Mouse (Mus musculus): ENCODE measurements around the gene Aqp2. TPM values are rescaled to one million over a fixed set of nuclear protein-coding genes. Genes with fewer than 3 reads are reported as not detected.
A peak's percentile ranks its signal among the peaks of the same experiment; 100 is the strongest.

Aqp2 gene
- total and polyA plus RNA-seq, 3 experiments = 0.23 to 0.34 TPM; not detected in 1

DNA sequence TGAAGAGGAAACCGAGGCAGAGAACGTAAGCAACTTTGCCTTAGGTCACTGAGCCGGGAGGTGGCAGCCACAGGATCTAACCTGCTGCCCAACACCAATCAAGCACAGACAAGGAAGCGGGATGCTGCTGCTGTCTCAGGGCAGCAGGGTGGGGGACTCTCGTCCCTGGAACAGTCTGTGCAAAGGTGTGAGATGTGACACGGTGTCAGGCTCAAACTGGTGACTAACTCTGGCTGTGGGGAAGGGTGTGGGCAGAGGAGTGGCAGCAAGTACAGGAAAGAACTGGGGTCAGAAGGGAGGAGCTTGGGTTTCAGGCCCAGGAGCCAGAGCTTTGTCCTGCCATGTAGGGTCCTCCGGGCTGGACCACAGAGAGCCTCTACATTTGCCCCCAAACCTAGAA, 34.8 kb upstream of the Aqp2 start:
- H3K27me3 ChIP-seq (ENCODE audit: control insufficient read depth, insufficient read depth, low read length) = no peaks in the 10 kb centered on the region
- H3K9ac ChIP-seq (ENCODE audit: low read depth, low read length) = no peak overlapping the region
- H3K36me3 ChIP-seq (ENCODE audit: control insufficient read depth, insufficient read depth, low read length) = no peaks in the 10 kb centered on the region
- intact Hi-C loops (cut with DNase I) = no loop called here
- H3K4me3 ChIP-seq = no peak overlapping the region
- no peaks in the 10 kb centered on the region for H3K79me2 ChIP-seq (replicated peaks; ENCODE audit: control insufficient read depth, insufficient read depth, low read length)
- no peaks in the 10 kb centered on the region for H3K4me1 ChIP-seq (ENCODE audit: control insufficient read depth, insufficient read depth, low read length)
- H3K27ac ChIP-seq = no peak overlapping the region
- TF ChIP-seq POLR2A (IDR thresholded peaks at IDR 0.05; ENCODE audit: insufficient read depth, low read depth, low read length) = no peak
- no peak for TF ChIP-seq CTCF (IDR thresholded peaks at IDR 0.05)
- TF ChIP-seq EP300 (IDR thresholded peaks at IDR 0.05; ENCODE audit: insufficient read depth, low read depth, low read length) = no peak
- 56% methylated on average over 7 of the region's 7 CpGs for WGBS
- DNase-seq = no peak

DNA sequence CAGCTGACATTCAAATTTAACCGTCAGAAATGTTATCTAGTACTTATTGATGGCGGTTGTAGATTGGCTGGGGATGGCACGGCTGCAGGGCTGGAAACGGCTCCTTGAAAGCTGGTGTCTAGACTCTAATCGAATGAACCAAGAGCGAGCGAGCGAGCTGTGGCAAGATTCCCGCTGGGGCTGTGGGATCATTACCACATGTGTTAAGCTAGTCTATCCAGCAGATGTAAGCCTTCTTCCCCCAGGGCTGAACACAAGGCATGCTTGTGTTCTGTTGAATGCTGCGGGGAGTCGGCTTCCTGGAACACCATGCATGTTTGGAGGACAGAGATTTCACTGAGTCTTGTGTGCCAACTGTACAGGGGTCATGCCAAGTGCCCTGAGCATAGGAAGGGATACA, 32.3 kb upstream of the Aqp2 start:
- Histone ChIP-seq H3K4me3 (no peak overlapping the region), H3K27me3 (ENCODE audit: control insufficient read depth, insufficient read depth, low read length) (no peaks in the 10 kb centered on the region), H3K79me2 (replicated peaks; ENCODE audit: control insufficient read depth, insufficient read depth, low read length) (no peaks in the 10 kb centered on the region), H3K27ac (no peak overlapping the region), H3K9ac (ENCODE audit: low read depth, low read length) (no peak overlapping the region), H3K4me1 (ENCODE audit: control insufficient read depth, insufficient read depth, low read length) (no peaks in the 10 kb centered on the region), H3K36me3 (ENCODE audit: control insufficient read depth, insufficient read depth, low read length) (no peaks in the 10 kb centered on the region)
- peak in 1 of 2 experiments; percentile 6 for DNase-seq
- 70% methylated on average over 11 of the region's 11 CpGs for WGBS
- no peak for TF ChIP-seq POLR2A (IDR thresholded peaks at IDR 0.05; ENCODE audit: insufficient read depth, low read depth, low read length)
- TF ChIP-seq CTCF (IDR thresholded peaks at IDR 0.05) = no peak
- TF ChIP-seq EP300 (IDR thresholded peaks at IDR 0.05; ENCODE audit: insufficient read depth, low read depth, low read length) = no peak
- intact Hi-C loops (cut with DNase I) = no loop called here

- no peaks in the 10 kb centered on the region for H3K4me1 ChIP-seq (ENCODE audit: control insufficient read depth, insufficient read depth, low read length)
- no peaks in the 10 kb centered on the region for H3K79me2 ChIP-seq (replicated peaks; ENCODE audit: control insufficient read depth, insufficient read depth, low read length)
- H3K9ac ChIP-seq (ENCODE audit: low read depth, low read length) = no peak overlapping the region
- no peak overlapping the region for H3K27ac ChIP-seq
- H3K27me3 ChIP-seq (ENCODE audit: control insufficient read depth, insufficient read depth, low read length) = no peaks in the 10 kb centered on the region
- 52% methylated on average over 6 of the region's 6 CpGs for WGBS
- H3K36me3 ChIP-seq (ENCODE audit: control insufficient read depth, insufficient read depth, low read length) = no peaks in the 10 kb centered on the region
- intact Hi-C loops (cut with DNase I) = no loop called here
- no peak for DNase-seq
- TF ChIP-seq POLR2A (IDR thresholded peaks at IDR 0.05; ENCODE audit: insufficient read depth, low read depth, low read length) = no peak
- TF ChIP-seq EP300 (IDR thresholded peaks at IDR 0.05; ENCODE audit: insufficient read depth, low read depth, low read length) = no peak
- no peak for TF ChIP-seq CTCF (IDR thresholded peaks at IDR 0.05)
- no peak overlapping the region for H3K4me3 ChIP-seq
Measured at GRCm38 (mm10) chr15:99547732-99548131, 31.1 kb upstream of the Aqp2 start.

DNA sequence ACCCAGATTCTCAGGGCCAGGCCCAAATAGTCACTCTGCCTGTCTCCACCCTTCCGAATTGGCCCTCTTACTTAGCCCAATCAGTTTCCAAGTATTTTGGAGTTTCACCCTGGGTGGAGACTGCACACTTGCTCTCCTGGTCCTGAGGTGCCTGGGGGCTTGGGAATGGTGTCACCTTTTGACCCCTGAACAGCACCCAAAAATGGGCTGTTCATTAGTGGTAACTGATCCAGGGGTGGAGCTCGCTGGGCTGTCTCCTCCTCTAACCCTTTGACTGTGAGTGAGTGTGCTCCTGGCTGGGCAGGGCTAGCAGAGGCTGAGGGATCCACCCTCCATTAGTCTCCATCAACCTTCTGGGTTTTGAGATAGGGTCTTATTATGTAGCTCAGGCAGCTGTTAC, 29.0 kb upstream of the Aqp2 start:
- H3K4me1 ChIP-seq (ENCODE audit: control insufficient read depth, insufficient read depth, low read length) = no peaks in the 10 kb centered on the region
- H3K36me3 ChIP-seq (ENCODE audit: control insufficient read depth, insufficient read depth, low read length) = no peaks in the 10 kb centered on the region
- H3K4me3 ChIP-seq = no peak overlapping the region
- WGBS = 46% methylated on average over 2 of the region's 2 CpGs
- DNase-seq = no peak
- TF ChIP-seq EP300 (IDR thresholded peaks at IDR 0.05; ENCODE audit: insufficient read depth, low read depth, low read length) (no peak), POLR2A (IDR thresholded peaks at IDR 0.05; ENCODE audit: insufficient read depth, low read depth, low read length) (no peak), CTCF (IDR thresholded peaks at IDR 0.05) (no peak)
- no peaks in the 10 kb centered on the region for H3K79me2 ChIP-seq (replicated peaks; ENCODE audit: control insufficient read depth, insufficient read depth, low read length)
- intact Hi-C loops (cut with DNase I) = no loop called here
- no peak overlapping the region for H3K9ac ChIP-seq (ENCODE audit: low read depth, low read length)
- H3K27me3 ChIP-seq (ENCODE audit: control insufficient read depth, insufficient read depth, low read length) = no peaks in the 10 kb centered on the region
- H3K27ac ChIP-seq = no peak overlapping the region

GRCm38 (mm10) chr15:99553767-99554166, 25.1 kb upstream of the Aqp2 start:
- TF ChIP-seq POLR2A (IDR thresholded peaks at IDR 0.05; ENCODE audit: insufficient read depth, low read depth, low read length) (no peak), CTCF (IDR thresholded peaks at IDR 0.05) (no peak), EP300 (IDR thresholded peaks at IDR 0.05; ENCODE audit: insufficient read depth, low read depth, low read length) (no peak)
- no peaks in the 10 kb centered on the region for H3K27me3 ChIP-seq (ENCODE audit: control insufficient read depth, insufficient read depth, low read length)
- intact Hi-C loops (cut with DNase I) = no loop called here
- no peak overlapping the region for H3K4me3 ChIP-seq
- H3K36me3 ChIP-seq (ENCODE audit: control insufficient read depth, insufficient read depth, low read length) = no peaks in the 10 kb centered on the region
- WGBS = 31% methylated on average over 6 of the region's 6 CpGs
- H3K4me1 ChIP-seq (ENCODE audit: control insufficient read depth, insufficient read depth, low read length) = no peaks in the 10 kb centered on the region
- H3K27ac ChIP-seq = no peak overlapping the region
- no peak overlapping the region for H3K9ac ChIP-seq (ENCODE audit: low read depth, low read length)
- H3K79me2 ChIP-seq (replicated peaks; ENCODE audit: control insufficient read depth, insufficient read depth, low read length) = no peaks in the 10 kb centered on the region
- no peak for DNase-seq

GRCm38 (mm10) chr15:99558947-99559346, 19.9 kb upstream of the Aqp2 start:
- 80% methylated on average over 1 of the region's 1 CpGs for WGBS
- no peak for DNase-seq
- Histone ChIP-seq H3K36me3 (ENCODE audit: control insufficient read depth, insufficient read depth, low read length) (no peaks in the 10 kb centered on the region), H3K9ac (ENCODE audit: low read depth, low read length) (no peak overlapping the region), H3K4me3 (no peak overlapping the region), H3K27ac (no peak overlapping the region), H3K27me3 (ENCODE audit: control insufficient read depth, insufficient read depth, low read length) (no peaks in the 10 kb centered on the region), H3K79me2 (replicated peaks; ENCODE audit: control insufficient read depth, insufficient read depth, low read length) (no peaks in the 10 kb centered on the region), H3K4me1 (ENCODE audit: control insufficient read depth, insufficient read depth, low read length) (no peaks in the 10 kb centered on the region)
- intact Hi-C loops (cut with DNase I) = no loop called here
- TF ChIP-seq CTCF (IDR thresholded peaks at IDR 0.05) = no peak
- TF ChIP-seq POLR2A (IDR thresholded peaks at IDR 0.05; ENCODE audit: insufficient read depth, low read depth, low read length) = no peak
- TF ChIP-seq EP300 (IDR thresholded peaks at IDR 0.05; ENCODE audit: insufficient read depth, low read depth, low read length) = no peak

Measured in heart, adult 2 months (tissue).